Mouse (Mus musculus): ENCODE data around the gene Tomm40.

DNA sequence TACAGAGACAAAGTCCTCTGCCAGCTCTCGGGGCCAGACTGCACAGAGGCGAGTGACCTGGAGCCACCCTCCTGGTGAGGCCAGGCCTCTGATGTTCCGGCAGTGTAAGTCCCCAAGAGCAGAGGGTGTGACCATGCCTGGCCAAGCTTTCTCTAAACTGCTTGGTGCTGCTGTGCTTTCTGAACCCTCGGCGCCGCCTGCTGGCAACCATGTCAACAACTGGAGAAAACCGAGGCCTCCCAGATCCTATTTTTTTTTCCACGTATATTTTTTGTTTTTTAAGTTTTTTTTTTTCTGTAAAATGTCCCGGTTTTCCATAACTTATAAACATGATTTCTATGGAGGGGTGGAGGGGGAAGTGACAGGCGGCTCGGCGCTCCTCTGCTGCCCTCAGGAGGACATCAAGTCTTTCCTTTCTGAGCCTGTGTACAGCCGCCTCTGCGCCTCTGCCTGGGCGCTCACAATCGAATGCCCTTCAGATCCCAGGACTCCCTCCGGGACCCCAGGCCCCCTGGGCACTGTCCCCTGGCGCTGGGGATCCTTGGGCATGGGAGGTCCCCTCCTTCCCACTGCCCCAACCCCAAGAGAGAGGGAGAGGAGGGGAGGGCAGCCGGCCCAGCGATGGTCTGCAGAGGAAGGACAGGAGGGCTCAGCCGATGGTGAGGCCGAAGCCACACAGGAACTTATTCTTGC is 14.0 kb downstream of the Tomm40 start:
- no peak for TF ChIP-seq USF1 (IDR thresholded peaks at IDR 0.05; ENCODE audit: low read depth)
- TF ChIP-seq E2F4 (IDR thresholded peaks at IDR 0.05; ENCODE audit: insufficient read depth) = no peak
- no peak for TF ChIP-seq POLR2A (IDR thresholded peaks at IDR 0.05; ENCODE audit: insufficient read length, low read depth)
- TF ChIP-seq TCF12 (IDR thresholded peaks at IDR 0.05; ENCODE audit: insufficient read depth, poor library complexity, severe bottlenecking) = no peak

Measured in myocyte (in vitro differentiated cells).